Mouse (Mus musculus): Measurements from ENCODE around the gene Stx11. TPM values are rescaled to one million over a fixed set of nuclear protein-coding genes. Genes with fewer than 3 reads are reported as not detected.
A peak's percentile ranks its signal among the peaks of the same experiment; 100 is the strongest.

Gene Stx11
- polyA plus RNA-seq, 1 experiment from 2014 or later: 1.7 TPM

GRCm38 (mm10) chr10:12928193-12928592 lies 35.9 kb downstream of the Stx11 start:
- WGBS: 90% methylated on average over 6 of the region's 6 CpGs
- no peak overlapping the region for H3K4me3 ChIP-seq
- no peak for ATAC-seq (ENCODE audit: low FRiP score, low read depth)

GRCm38 (mm10) chr10:12922574-12923353 lies 41.3 kb downstream of the Stx11 start:
- Histone ChIP-seq H3K9ac (replicated peaks) (peak overlapping the region; percentile 71), H3K4me3 (peak overlapping the region; percentile 67), H3K27me3 (no peaks in the 10 kb centered on the region), H3K9me3 (no peaks in the 10 kb centered on the region), H3K36me3 (no peaks in the 10 kb centered on the region), H3K4me1 (peaks cover 7% of the 10 kb centered on the region; the same call in 1 of the 2 replicates), H3K27ac (replicated peaks) (peak overlapping the region; percentile 88), H3K4me2 (replicated peaks) (peak overlapping the region; percentile 56)
- peak; percentile 94 for ATAC-seq (ENCODE audit: low FRiP score, low read depth)
- under 1% methylated on average over 54 of the region's 55 CpGs for WGBS

More at GRCm38 (mm10) chr10:12928193-12928592, 35.9 kb downstream of the Stx11 start:
- no peaks in the 10 kb centered on the region for H3K36me3 ChIP-seq
- peaks cover 7% of the 10 kb centered on the region; the same call in 1 of the 2 replicates for H3K4me1 ChIP-seq
- H3K9ac ChIP-seq (replicated peaks): no peak overlapping the region
- no peaks in the 10 kb centered on the region for H3K9me3 ChIP-seq
- no peak overlapping the region for H3K27ac ChIP-seq (replicated peaks)
- peaks cover 4% of the 10 kb centered on the region; the same call in 1 of the 2 replicates for H3K27me3 ChIP-seq
- H3K4me2 ChIP-seq (replicated peaks): no peak overlapping the region

- peak overlapping the region; percentile 88; the same call in 1 of the 2 replicates for H3K27ac ChIP-seq (replicated peaks)
- H3K4me3 ChIP-seq: peak overlapping the region; percentile 67
- no peaks in the 10 kb centered on the region for H3K27me3 ChIP-seq
- H3K9me3 ChIP-seq: no peaks in the 10 kb centered on the region
- H3K4me2 ChIP-seq (replicated peaks): peak overlapping the region; percentile 56
- ATAC-seq (ENCODE audit: low FRiP score, low read depth): peak; percentile 47
- WGBS: 2% methylated on average over 13 of the region's 13 CpGs
- H3K9ac ChIP-seq (replicated peaks): peak overlapping the region; percentile 71; the same call in 1 of the 2 replicates
- H3K4me1 ChIP-seq: peaks cover 7% of the 10 kb centered on the region; the same call in 1 of the 2 replicates
- H3K36me3 ChIP-seq: no peaks in the 10 kb centered on the region
These were observed 42.0 kb downstream of the Stx11 start for GRCm38 (mm10) chr10:12922077-12922573.

GRCm38 (mm10) chr10:12921551-12922040 lies 42.5 kb downstream of the Stx11 start:
- no peak overlapping the region for H3K9ac ChIP-seq (replicated peaks)
- H3K4me3 ChIP-seq: peak overlapping the region; percentile 67; the same call in 1 of the 2 replicates
- H3K9me3 ChIP-seq: no peaks in the 10 kb centered on the region
- no peaks in the 10 kb centered on the region for H3K27me3 ChIP-seq
- no peak for ATAC-seq (ENCODE audit: low FRiP score, low read depth)
- WGBS: 51% methylated on average over 11 of the region's 11 CpGs
- peak overlapping the region; percentile 56 for H3K4me2 ChIP-seq (replicated peaks)
- peaks cover 7% of the 10 kb centered on the region; the same call in 1 of the 2 replicates for H3K4me1 ChIP-seq
- no peaks in the 10 kb centered on the region for H3K36me3 ChIP-seq
- no peak overlapping the region for H3K27ac ChIP-seq (replicated peaks)

- peaks cover 7% of the 10 kb centered on the region; the same call in 1 of the 2 replicates for H3K4me1 ChIP-seq
- no peak overlapping the region for H3K9ac ChIP-seq (replicated peaks)
- no peak for ATAC-seq (ENCODE audit: low FRiP score, low read depth)
- H3K36me3 ChIP-seq: no peaks in the 10 kb centered on the region
- H3K9me3 ChIP-seq: no peaks in the 10 kb centered on the region
- H3K27ac ChIP-seq (replicated peaks): no peak overlapping the region
- H3K27me3 ChIP-seq: no peaks in the 10 kb centered on the region
- H3K4me2 ChIP-seq (replicated peaks): no peak overlapping the region
- no peak overlapping the region for H3K4me3 ChIP-seq
- 37% methylated on average over 5 of the region's 5 CpGs for WGBS
These were observed 44.8 kb downstream of the Stx11 start for GRCm38 (mm10) chr10:12919287-12919686.

GRCm38 (mm10) chr10:12917626-12918025 lies 46.5 kb downstream of the Stx11 start:
- H3K27ac ChIP-seq (replicated peaks): no peak overlapping the region
- no peak for ATAC-seq (ENCODE audit: low FRiP score, low read depth)
- WGBS: 25% methylated on average over 1 of the region's 1 CpGs
- H3K9ac ChIP-seq (replicated peaks): no peak overlapping the region
- H3K36me3 ChIP-seq: no peaks in the 10 kb centered on the region
- H3K4me2 ChIP-seq (replicated peaks): no peak overlapping the region
- no peaks in the 10 kb centered on the region for H3K9me3 ChIP-seq
- H3K4me1 ChIP-seq: no peaks in the 10 kb centered on the region
- no peaks in the 10 kb centered on the region for H3K27me3 ChIP-seq
- no peak overlapping the region for H3K4me3 ChIP-seq

GRCm38 (mm10) chr10:12916376-12916775 lies 47.7 kb downstream of the Stx11 start:
- Histone ChIP-seq H3K4me2 (replicated peaks) (no peak overlapping the region), H3K9me3 (no peaks in the 10 kb centered on the region), H3K27ac (replicated peaks) (no peak overlapping the region), H3K4me3 (no peak overlapping the region), H3K27me3 (no peaks in the 10 kb centered on the region), H3K9ac (replicated peaks) (no peak overlapping the region), H3K36me3 (no peaks in the 10 kb centered on the region), H3K4me1 (no peaks in the 10 kb centered on the region)
- WGBS: 88% methylated on average over 6 of the region's 6 CpGs
- no peak for ATAC-seq (ENCODE audit: low FRiP score, low read depth)

GRCm38 (mm10) chr10:12915826-12916225 lies 48.3 kb downstream of the Stx11 start:
- Histone ChIP-seq H3K4me3 (no peak overlapping the region), H3K4me1 (no peaks in the 10 kb centered on the region), H3K4me2 (replicated peaks) (no peak overlapping the region), H3K27me3 (no peaks in the 10 kb centered on the region), H3K36me3 (no peaks in the 10 kb centered on the region), H3K27ac (replicated peaks) (no peak overlapping the region), H3K9me3 (no peaks in the 10 kb centered on the region), H3K9ac (replicated peaks) (no peak overlapping the region)
- WGBS: 79% methylated on average over 7 of the region's 7 CpGs
- ATAC-seq (ENCODE audit: low FRiP score, low read depth): no peak

- Histone ChIP-seq H3K9ac (replicated peaks) (no peak overlapping the region), H3K27me3 (no peaks in the 10 kb centered on the region), H3K4me2 (replicated peaks) (no peak overlapping the region), H3K36me3 (no peaks in the 10 kb centered on the region), H3K4me1 (no peaks in the 10 kb centered on the region), H3K4me3 (no peak overlapping the region), H3K9me3 (no peaks in the 10 kb centered on the region), H3K27ac (replicated peaks) (no peak overlapping the region)
- ATAC-seq (ENCODE audit: low FRiP score, low read depth): no peak; the same call in 1 of the 2 replicates
- 87% methylated on average over 1 of the region's 1 CpGs for WGBS
These were observed 49.9 kb downstream of the Stx11 start for GRCm38 (mm10) chr10:12914203-12914602.

GRCm38 (mm10) chr10:12911981-12912530 lies 52.0 kb downstream of the Stx11 start:
- no peaks in the 10 kb centered on the region for H3K9me3 ChIP-seq
- no peak overlapping the region for H3K4me3 ChIP-seq
- no peak overlapping the region for H3K27ac ChIP-seq (replicated peaks)
- ATAC-seq (ENCODE audit: low FRiP score, low read depth): no peak
- WGBS: 69% methylated on average over 11 of the region's 11 CpGs
- H3K9ac ChIP-seq (replicated peaks): no peak overlapping the region
- H3K4me2 ChIP-seq (replicated peaks): no peak overlapping the region
- no peaks in the 10 kb centered on the region for H3K36me3 ChIP-seq
- no peaks in the 10 kb centered on the region for H3K4me1 ChIP-seq
- no peaks in the 10 kb centered on the region for H3K27me3 ChIP-seq

- H3K36me3 ChIP-seq: no peaks in the 10 kb centered on the region
- no peak overlapping the region for H3K9ac ChIP-seq (replicated peaks)
- no peak for ATAC-seq (ENCODE audit: low FRiP score, low read depth)
- H3K4me1 ChIP-seq: no peaks in the 10 kb centered on the region
- 92% methylated on average over 13 of the region's 13 CpGs for WGBS
- H3K27ac ChIP-seq (replicated peaks): no peak overlapping the region
- no peaks in the 10 kb centered on the region for H3K27me3 ChIP-seq
- no peak overlapping the region for H3K4me2 ChIP-seq (replicated peaks)
- no peaks in the 10 kb centered on the region for H3K9me3 ChIP-seq
- H3K4me3 ChIP-seq: no peak overlapping the region
These were observed 52.6 kb downstream of the Stx11 start for GRCm38 (mm10) chr10:12911451-12911850.

- Histone ChIP-seq H3K4me3 (no peak overlapping the region), H3K27me3 (no peaks in the 10 kb centered on the region), H3K9ac (replicated peaks) (no peak overlapping the region), H3K36me3 (no peaks in the 10 kb centered on the region), H3K4me1 (no peaks in the 10 kb centered on the region), H3K27ac (replicated peaks) (no peak overlapping the region), H3K4me2 (replicated peaks) (no peak overlapping the region), H3K9me3 (no peaks in the 10 kb centered on the region)
- no peak for ATAC-seq (ENCODE audit: low FRiP score, low read depth)
- WGBS: 86% methylated on average over 2 of the region's 2 CpGs
These were observed 54.2 kb downstream of the Stx11 start for GRCm38 (mm10) chr10:12909891-12910290.
